Mouse (Mus musculus) layer of hippocampus, adult 11-12 months (tissue): ENCODE measurements around the gene Mfsd1.

ENCODE experiments used
- DNase-seq: peaks from one replicate; pipeline ENCODE4 v3.0.0; 2022; ENCODE audit warnings: low spot score

The Mfsd1 gene

GRCm38 (mm10) chr3:67624629-67625028, 42.1 kb downstream of the Mfsd1 start:
- DNase-seq: peak; percentile 4

GRCm38 (mm10) chr3:67643135-67643534, 60.6 kb downstream of the Mfsd1 start:
- no peak for DNase-seq

DNA sequence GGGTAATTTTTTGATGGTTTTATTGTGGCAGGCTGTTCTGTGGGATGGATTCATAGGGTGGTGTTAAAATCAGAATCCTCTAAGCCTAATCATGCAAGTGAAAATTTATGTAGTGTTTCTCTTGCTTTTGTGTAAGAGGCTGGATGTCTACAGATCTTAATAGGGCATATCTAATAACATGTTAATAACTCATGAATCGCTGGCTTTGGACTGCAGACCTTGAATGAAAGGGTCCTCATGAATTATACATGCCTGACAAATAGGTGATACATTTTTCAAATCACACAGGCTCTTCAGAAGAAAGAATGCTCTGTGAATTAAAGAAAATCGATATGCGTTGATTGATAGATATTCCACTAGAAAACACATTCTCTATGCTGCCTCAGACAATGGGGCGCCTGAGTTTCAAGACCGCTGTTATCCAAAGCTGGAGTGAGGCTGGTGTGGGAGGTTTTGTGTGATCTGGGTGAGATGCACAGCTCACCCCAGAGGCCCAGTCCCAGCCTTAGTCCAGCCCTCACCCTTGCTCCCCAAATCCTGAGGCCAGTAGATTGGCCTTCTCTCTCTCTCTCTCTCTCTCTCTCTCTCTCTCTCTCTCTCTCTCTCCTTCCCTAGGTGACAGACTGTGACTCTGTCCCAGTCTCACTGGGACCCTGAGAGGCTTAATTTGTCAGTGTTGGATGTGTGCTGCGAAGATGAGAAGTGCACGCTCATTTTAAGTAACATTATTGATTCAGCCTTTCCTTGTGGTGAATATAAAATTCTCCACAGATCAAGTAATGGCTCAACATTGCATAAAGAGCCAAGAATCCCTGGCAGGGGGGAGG, 63.3 kb downstream of the Mfsd1 start:
- DNase-seq: no peak
